Mouse (Mus musculus): ENCODE data around the gene Pax4. TPM values are rescaled to one million over a fixed set of nuclear protein-coding genes. Genes with fewer than 3 reads are reported as not detected.
A peak's percentile ranks its signal among the peaks of the same experiment; 100 is the strongest.

The Pax4 gene
- polyA plus RNA-seq, 1 experiment from 2014 or later = 0.24 TPM

GRCm38 (mm10) chr6:28474839-28475238, 25.7 kb upstream of the Pax4 start, which contains the start of gene Snd1:
Gene Snd1 (plus strand): TSS chr6:28475139.
- Histone ChIP-seq H3K36me3 (no peaks in the 10 kb centered on the region), H3K4me2 (replicated peaks) (no peak within 1 kb of the TSS), H3K9me3 (no peaks in the 10 kb centered on the region), H3K9ac (replicated peaks) (no peak within 1 kb of the TSS), H3K4me3 (no peak within 1 kb of the TSS), H3K27me3 (no peaks in the 10 kb centered on the region), H3K27ac (replicated peaks) (no peak within 1 kb of the TSS), H3K4me1 (peaks cover 4% of the 10 kb centered on the region)
- WGBS = 89% methylated on average over 5 of the region's 5 CpGs
- ATAC-seq (replicated peaks) = no peak

GRCm38 (mm10) chr6:28474211-28474610, 25.1 kb upstream of the Pax4 start:
- no peaks in the 10 kb centered on the region for H3K9me3 ChIP-seq
- H3K4me1 ChIP-seq = peaks cover 2% of the 10 kb centered on the region
- no peak overlapping the region for H3K27ac ChIP-seq (replicated peaks)
- no peaks in the 10 kb centered on the region for H3K27me3 ChIP-seq
- no peak overlapping the region for H3K9ac ChIP-seq (replicated peaks)
- H3K4me3 ChIP-seq = no peak overlapping the region
- H3K36me3 ChIP-seq = no peaks in the 10 kb centered on the region
- no peak overlapping the region for H3K4me2 ChIP-seq (replicated peaks)
- 94% methylated on average over 4 of the region's 4 CpGs for WGBS
- ATAC-seq (replicated peaks) = no peak

DNA sequence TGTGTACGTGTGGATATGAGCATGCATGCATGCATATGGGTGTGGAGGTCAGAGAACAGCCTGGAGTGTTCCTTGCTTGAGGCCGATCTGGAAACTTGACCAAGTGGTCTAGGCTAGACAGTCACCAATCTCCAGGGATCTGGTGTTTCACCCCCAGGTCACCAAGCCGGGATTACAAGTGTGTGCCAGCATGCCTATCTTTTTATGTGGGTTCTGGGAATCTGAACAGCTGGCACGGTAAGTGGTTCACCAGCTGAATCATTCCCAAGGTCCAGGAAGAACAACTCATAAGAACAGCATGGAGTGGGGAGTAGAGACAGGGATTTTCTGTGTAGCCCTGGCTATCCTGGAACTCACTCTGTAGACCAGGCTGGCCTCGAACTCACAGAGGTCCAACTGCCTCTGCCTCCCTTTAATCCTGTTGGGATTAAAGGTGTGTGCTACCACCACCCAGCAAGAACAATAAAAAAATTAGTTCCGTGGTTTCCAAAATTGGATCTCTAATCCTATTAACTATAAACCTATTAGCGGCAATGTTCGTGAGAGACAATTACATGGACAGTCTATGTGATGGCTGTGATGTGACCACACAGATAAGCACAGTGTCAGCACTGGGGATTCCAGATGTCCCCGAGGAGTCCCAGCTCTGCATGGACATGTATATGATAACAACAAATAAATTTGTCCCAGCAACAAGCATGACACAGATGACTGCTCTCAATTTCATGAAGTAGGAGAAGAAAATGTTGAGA, 22.3 kb upstream of the Pax4 start:
- no peak overlapping the region for H3K4me3 ChIP-seq
- H3K4me2 ChIP-seq (replicated peaks) = no peak overlapping the region
- no peaks in the 10 kb centered on the region for H3K27me3 ChIP-seq
- H3K9ac ChIP-seq (replicated peaks) = no peak overlapping the region
- no peaks in the 10 kb centered on the region for H3K36me3 ChIP-seq
- H3K9me3 ChIP-seq = no peaks in the 10 kb centered on the region
- no peak overlapping the region for H3K27ac ChIP-seq (replicated peaks)
- H3K4me1 ChIP-seq = no peaks in the 10 kb centered on the region
- WGBS = 88% methylated on average over 9 of the region's 9 CpGs
- no peak for ATAC-seq (replicated peaks)

GRCm38 (mm10) chr6:28470621-28471020, 21.5 kb upstream of the Pax4 start:
- no peak overlapping the region for H3K27ac ChIP-seq (replicated peaks)
- H3K9me3 ChIP-seq = no peaks in the 10 kb centered on the region
- no peaks in the 10 kb centered on the region for H3K27me3 ChIP-seq
- no peak overlapping the region for H3K4me2 ChIP-seq (replicated peaks)
- ATAC-seq (replicated peaks) = no peak
- no peaks in the 10 kb centered on the region for H3K36me3 ChIP-seq
- H3K4me1 ChIP-seq = no peaks in the 10 kb centered on the region
- no peak overlapping the region for H3K4me3 ChIP-seq
- 80% methylated on average over 5 of the region's 5 CpGs for WGBS
- no peak overlapping the region for H3K9ac ChIP-seq (replicated peaks)

DNA sequence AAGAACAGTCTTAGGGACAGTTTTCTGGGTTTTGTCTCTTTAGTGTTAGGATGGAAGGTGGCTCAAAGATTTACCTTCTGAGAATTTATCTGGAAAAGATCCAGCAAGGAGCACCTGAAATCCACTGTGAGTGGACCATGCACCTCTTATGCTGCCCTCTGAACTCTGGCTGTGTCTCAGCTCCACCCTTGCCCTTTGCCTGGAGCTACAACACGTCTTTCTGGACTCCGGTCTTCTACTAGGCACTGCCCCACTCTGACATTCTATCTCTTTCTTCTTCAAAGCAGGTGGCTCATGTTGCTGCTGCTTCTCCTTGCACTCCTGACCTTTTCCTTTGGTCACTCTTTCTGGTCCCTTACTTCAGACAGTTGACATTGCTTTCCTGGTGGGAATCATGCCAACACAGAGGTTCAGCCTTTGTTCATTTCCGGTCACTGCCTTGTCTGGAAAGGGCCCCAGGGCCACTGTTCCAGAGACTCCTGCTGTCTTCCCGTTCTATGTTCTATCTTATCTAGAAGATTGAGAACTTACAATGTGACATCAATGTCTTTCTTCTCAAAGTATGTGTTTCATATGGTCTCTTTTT, 21.0 kb upstream of the Pax4 start:
- Histone ChIP-seq H3K36me3 (no peaks in the 10 kb centered on the region), H3K4me2 (replicated peaks) (no peak overlapping the region), H3K27me3 (no peaks in the 10 kb centered on the region), H3K9ac (replicated peaks) (no peak overlapping the region), H3K9me3 (no peaks in the 10 kb centered on the region), H3K27ac (replicated peaks) (no peak overlapping the region), H3K4me1 (no peaks in the 10 kb centered on the region), H3K4me3 (no peak overlapping the region)
- no peak for ATAC-seq (replicated peaks)
- 76% methylated on average over 4 of the region's 4 CpGs for WGBS

GRCm38 (mm10) chr6:28464630-28465029, 15.5 kb upstream of the Pax4 start:
- Histone ChIP-seq H3K9me3 (no peaks in the 10 kb centered on the region), H3K4me3 (no peak overlapping the region), H3K4me2 (replicated peaks) (no peak overlapping the region), H3K4me1 (no peaks in the 10 kb centered on the region), H3K36me3 (no peaks in the 10 kb centered on the region), H3K27ac (replicated peaks) (no peak overlapping the region), H3K9ac (replicated peaks) (no peak overlapping the region), H3K27me3 (no peaks in the 10 kb centered on the region)
- no peak for ATAC-seq (replicated peaks)
- 61% methylated on average over 6 of the region's 6 CpGs for WGBS

- Histone ChIP-seq H3K36me3 (no peaks in the 10 kb centered on the region), H3K4me3 (no peak overlapping the region), H3K27me3 (no peaks in the 10 kb centered on the region), H3K4me2 (replicated peaks) (no peak overlapping the region), H3K4me1 (no peaks in the 10 kb centered on the region), H3K27ac (replicated peaks) (no peak overlapping the region), H3K9ac (replicated peaks) (no peak overlapping the region), H3K9me3 (no peaks in the 10 kb centered on the region)
- ATAC-seq (replicated peaks) = no peak
- WGBS = 9% methylated on average over 5 of the region's 5 CpGs
Measured at GRCm38 (mm10) chr6:28460534-28460933, 11.4 kb upstream of the Pax4 start.

DNA sequence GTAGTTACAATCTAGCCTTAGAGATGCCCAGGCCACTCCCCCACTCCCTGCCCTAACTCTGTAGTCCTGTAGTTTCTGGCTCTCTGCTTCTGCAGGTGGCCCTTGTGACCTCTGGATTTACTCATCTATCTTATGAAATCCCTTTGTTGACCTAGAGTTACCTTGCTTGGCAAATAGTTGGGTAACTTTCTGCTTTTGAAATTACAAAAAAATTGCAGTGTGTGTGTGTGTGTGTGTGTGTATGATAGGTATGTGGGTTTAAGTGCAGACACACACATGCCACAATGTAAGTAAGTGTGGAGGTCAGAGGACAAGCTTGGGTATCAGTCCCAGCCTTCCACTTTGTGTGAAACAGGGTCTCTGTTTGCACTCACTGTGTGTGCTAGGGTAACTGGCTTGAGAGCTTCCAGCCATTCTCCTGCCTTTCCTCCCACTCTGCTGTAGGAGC, 10.1 kb upstream of the Pax4 start:
- Histone ChIP-seq H3K27ac (replicated peaks) (no peak overlapping the region), H3K9me3 (no peaks in the 10 kb centered on the region), H3K27me3 (no peaks in the 10 kb centered on the region), H3K36me3 (no peaks in the 10 kb centered on the region), H3K4me1 (no peaks in the 10 kb centered on the region), H3K9ac (replicated peaks) (no peak overlapping the region), H3K4me2 (replicated peaks) (no peak overlapping the region), H3K4me3 (no peak overlapping the region)
- ATAC-seq (replicated peaks) = no peak

DNA sequence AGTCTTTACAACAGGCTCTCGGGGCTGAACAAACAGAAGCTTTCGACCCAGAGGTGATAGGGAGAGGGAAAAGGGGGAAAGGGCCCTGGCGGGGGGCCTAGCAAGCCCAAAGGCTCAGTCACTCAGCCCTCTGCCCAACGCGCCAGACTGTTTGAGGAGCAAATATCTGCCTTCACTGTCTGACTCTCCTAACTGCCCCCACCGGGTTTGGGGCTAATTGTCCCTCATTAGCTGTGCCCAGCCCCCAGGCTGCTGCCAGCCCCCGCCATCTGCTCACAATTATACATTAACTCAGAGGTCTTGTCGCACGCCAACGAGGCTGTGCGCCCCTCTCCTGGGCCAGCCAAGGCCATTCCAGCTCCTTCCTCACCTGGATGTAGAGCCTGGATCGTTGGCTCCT, 1.8 kb upstream of the Pax4 start:
- Histone ChIP-seq H3K4me3 (no peak overlapping the region), H3K27me3 (peaks cover 26% of the 10 kb centered on the region), H3K4me2 (replicated peaks) (no peak overlapping the region), H3K4me1 (peaks cover 11% of the 10 kb centered on the region), H3K9ac (replicated peaks) (no peak overlapping the region), H3K36me3 (no peaks in the 10 kb centered on the region), H3K27ac (replicated peaks) (no peak overlapping the region), H3K9me3 (no peaks in the 10 kb centered on the region)
- WGBS = under 1% methylated on average over 12 of the region's 12 CpGs
- peak; percentile 61 for ATAC-seq (replicated peaks)

DNA sequence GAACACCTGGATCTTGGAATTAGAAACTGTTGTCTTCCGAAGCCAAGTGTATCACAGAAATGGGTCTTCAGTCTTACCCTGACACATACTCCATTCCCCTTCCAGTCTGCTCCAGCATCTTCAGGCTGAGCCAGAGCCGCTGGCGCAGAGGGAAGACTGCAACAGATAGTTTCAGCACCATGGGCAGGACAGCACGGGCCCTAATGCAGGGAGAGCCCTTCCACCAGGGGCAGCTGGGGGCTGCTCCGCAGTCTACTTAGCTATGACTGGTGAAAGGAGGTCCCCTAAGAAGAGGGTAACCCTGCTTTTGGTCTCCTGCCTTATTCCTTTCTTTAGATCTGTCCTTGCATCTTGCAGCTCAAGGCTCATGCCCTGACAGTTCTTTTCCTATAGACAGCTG, 1.3 kb upstream of the Pax4 start:
- ATAC-seq (replicated peaks) = 0 out of 2 replicates have a peak, but pooled peaks have one; percentile 23
- H3K4me2 ChIP-seq (replicated peaks) = no peak overlapping the region
- H3K9ac ChIP-seq (replicated peaks) = no peak overlapping the region
- no peaks in the 10 kb centered on the region for H3K36me3 ChIP-seq
- H3K27me3 ChIP-seq = peaks cover 26% of the 10 kb centered on the region
- no peak overlapping the region for H3K27ac ChIP-seq (replicated peaks)
- 14% methylated on average over 5 of the region's 5 CpGs for WGBS
- no peak overlapping the region for H3K4me3 ChIP-seq
- peaks cover 11% of the 10 kb centered on the region for H3K4me1 ChIP-seq
- no peaks in the 10 kb centered on the region for H3K9me3 ChIP-seq

DNA sequence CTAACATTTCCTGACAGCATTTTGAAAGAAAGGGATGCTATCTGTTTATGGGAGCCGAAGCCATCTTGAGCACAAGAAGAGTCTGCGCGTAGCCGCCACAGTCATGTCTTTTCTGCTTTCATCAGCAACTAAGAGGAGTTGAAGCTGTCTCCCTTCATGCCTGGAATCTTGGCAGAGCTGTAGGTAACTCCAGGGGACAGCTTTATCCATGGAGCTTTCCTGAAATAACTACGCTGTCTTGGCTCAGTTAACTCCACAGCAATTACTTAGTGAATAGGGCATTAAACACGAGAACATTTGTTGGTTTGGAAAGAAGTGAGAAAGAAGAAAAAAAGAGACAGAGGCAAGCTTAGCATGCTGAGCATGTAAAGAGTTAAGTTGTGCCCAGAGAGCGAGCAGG, 1.2 kb downstream of the Pax4 start:
- ATAC-seq (replicated peaks) = no peak
- Histone ChIP-seq H3K9me3 (no peaks in the 10 kb centered on the region), H3K4me1 (peaks cover 11% of the 10 kb centered on the region), H3K36me3 (no peaks in the 10 kb centered on the region), H3K4me2 (replicated peaks) (no peak overlapping the region), H3K4me3 (no peak overlapping the region), H3K27me3 (peaks cover 26% of the 10 kb centered on the region), H3K27ac (replicated peaks) (no peak overlapping the region), H3K9ac (replicated peaks) (no peak overlapping the region)
- 63% methylated on average over 7 of the region's 7 CpGs for WGBS

DNA sequence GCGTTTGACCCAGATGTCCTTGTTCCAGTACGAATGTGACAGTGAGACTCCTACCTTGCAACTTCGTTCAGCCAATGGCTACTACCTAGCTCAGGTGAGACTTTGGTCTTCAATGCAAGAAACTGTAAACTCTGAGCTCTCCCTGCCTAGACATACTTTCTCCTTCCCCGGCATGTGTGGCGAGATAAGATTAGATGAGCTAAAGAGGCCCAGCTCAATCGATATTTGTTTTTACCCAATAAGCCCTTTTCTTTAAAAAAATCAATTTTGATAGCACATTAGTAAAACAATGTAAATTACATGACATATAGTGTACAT, 17.7 kb downstream of the Pax4 start:
- 77% methylated on average over 6 of the region's 6 CpGs for WGBS
- H3K4me1 ChIP-seq = no peaks in the 10 kb centered on the region
- no peak overlapping the region for H3K27ac ChIP-seq (replicated peaks)
- H3K36me3 ChIP-seq = peaks cover 3% of the 10 kb centered on the region
- H3K27me3 ChIP-seq = no peaks in the 10 kb centered on the region
- no peak overlapping the region for H3K4me2 ChIP-seq (replicated peaks)
- H3K9me3 ChIP-seq = no peaks in the 10 kb centered on the region
- ATAC-seq (replicated peaks) = no peak
- H3K4me3 ChIP-seq = no peak overlapping the region
- H3K9ac ChIP-seq (replicated peaks) = no peak overlapping the region

All from forebrain, embryonic 15.5 days (tissue).